Comparison of ENCODE assay signal across 12 mouse cellular contexts in the genomic region with DNA sequence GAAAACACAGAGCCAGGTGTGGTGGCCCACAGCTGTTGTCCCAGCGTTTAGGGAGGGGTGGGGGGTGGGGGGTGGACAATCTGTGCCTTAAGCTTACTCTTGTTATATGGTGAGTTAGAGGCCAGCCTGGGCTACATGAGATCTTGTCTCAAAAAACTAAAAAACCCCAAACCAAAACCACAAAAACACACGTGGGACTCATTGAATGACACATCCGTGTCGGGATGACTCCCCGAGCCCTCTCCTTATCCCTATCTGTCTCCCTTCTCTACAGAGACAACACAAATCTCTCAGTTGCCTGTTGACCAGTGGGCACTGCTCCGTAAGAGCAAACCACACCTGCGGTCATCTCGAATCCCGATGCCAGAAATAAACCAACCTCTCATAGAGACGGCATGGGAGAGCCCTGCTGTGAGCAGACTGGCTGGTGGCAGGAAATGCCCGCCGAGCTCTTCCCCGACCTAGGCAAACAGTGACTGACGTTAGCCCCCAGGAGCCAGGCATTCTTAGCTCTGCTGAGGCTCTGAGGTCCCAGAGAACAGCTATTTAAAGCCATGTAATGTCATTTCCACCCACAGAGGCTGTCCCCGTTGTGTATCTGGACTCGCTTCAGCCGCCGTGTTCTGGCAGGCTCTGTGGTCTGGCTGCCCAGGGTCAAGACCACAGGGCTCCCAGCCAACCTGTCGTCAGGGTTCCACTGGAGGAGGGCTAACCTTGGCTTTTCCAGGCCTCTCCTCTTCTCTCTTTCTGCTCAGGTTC. TPM values are rescaled to one million over a fixed set of nuclear protein-coding genes. Genes with fewer than 3 reads are reported as not detected.
DNase-seq lines count a peak whose midpoint lies in the region; ATAC-seq lines count a peak whose summit lies in the region.
"Had no signal": no experiment of that assay in that cellular context is flagged by ENCODE, and none has a peak within 500 bp of the region (broad histone marks: within the 10 kb centered on the region; RNA-seq: fewer than 3 reads in every experiment).

No protein-coding gene starts in this region.

- 68% methylated on average over 19 of the region's 19 CpGs for WGBS in midbrain, embryonic 10.5 days
- 56% methylated on average over 19 of the region's 19 CpGs for WGBS in midbrain, embryonic 16.5 days

- H3K27me3 ChIP-seq in midbrain, embryonic 10.5 days (ENCODE audit: low read depth, poor library complexity, severe bottlenecking): no peaks in the 10 kb centered on the region
- no peaks in the 10 kb centered on the region for H3K27me3 ChIP-seq in midbrain, embryonic 16.5 days (ENCODE audit: control insufficient read depth, insufficient read depth, low read depth, low read length)
- H3K27me3 ChIP-seq: limb, embryonic 13.5 days; midbrain, embryonic 12.5 days had no signal

- H3K4me1 ChIP-seq in midbrain, embryonic 10.5 days: peaks cover 42% of the 10 kb centered on the region
- no peaks in the 10 kb centered on the region for H3K4me1 ChIP-seq in midbrain, embryonic 16.5 days (ENCODE audit: control insufficient read depth, insufficient read depth, low read length)

- no peak overlapping the region for H3K4me3 ChIP-seq in midbrain, embryonic 10.5 days
- no peak overlapping the region for H3K4me3 ChIP-seq in midbrain, embryonic 16.5 days (ENCODE audit: low read depth, low read length)
- H3K4me3 ChIP-seq: limb, embryonic 13.5 days; midbrain, embryonic 12.5 days had no signal

- H3K9ac ChIP-seq in midbrain, embryonic 16.5 days (ENCODE audit: low read depth, low read length): no peak overlapping the region
- H3K9ac ChIP-seq: limb, embryonic 13.5 days; midbrain, embryonic 12.5 days had no signal

- no peak for DNase-seq in midbrain, embryonic 10.5 days (ENCODE audit: low spot score)
- DNase-seq in adrenal gland, postnatal 36 days: peak; percentile 72 to 80
- peak; percentile 60 to 73 for DNase-seq in heart, adult 18-20 months
- DNase-seq in naive thymus-derived CD4-positive, alpha-beta T cell, adult 2 months (ENCODE audit: low read depth): peak; percentile 36
- no peak for DNase-seq in B cell, adult 2 months
- no peak for DNase-seq in kidney, adult 9 months
- DNase-seq in spleen, adult 18-20 months: no peak
- DNase-seq: right cerebral cortex, postnatal 4 days had no signal

- H3K36me3 ChIP-seq in midbrain, embryonic 10.5 days: no peaks in the 10 kb centered on the region
- no peaks in the 10 kb centered on the region for H3K36me3 ChIP-seq in midbrain, embryonic 16.5 days (ENCODE audit: control insufficient read depth, insufficient read depth, low read length)
- H3K36me3 ChIP-seq: limb, embryonic 13.5 days had no signal

- ATAC-seq in midbrain, embryonic 16.5 days: no peak
- ATAC-seq: inflammation-experienced regulatory T-cells, adult 6 months had no signal

- no peaks in the 10 kb centered on the region for H3K9me3 ChIP-seq in midbrain, embryonic 10.5 days (replicated peaks)
- H3K9me3 ChIP-seq in midbrain, embryonic 16.5 days (replicated peaks; ENCODE audit: control insufficient read depth, low read length, poor library complexity, severe bottlenecking): no peaks in the 10 kb centered on the region
- H3K9me3 ChIP-seq: limb, embryonic 13.5 days; midbrain, embryonic 12.5 days had no signal

- H3K4me2 ChIP-seq in midbrain, embryonic 16.5 days (ENCODE audit: low read length): no peak overlapping the region
- H3K4me2 ChIP-seq: limb, embryonic 13.5 days; midbrain, embryonic 12.5 days had no signal

- peak overlapping the region; percentile 46 for H3K27ac ChIP-seq in midbrain, embryonic 10.5 days (replicated peaks)
- H3K27ac ChIP-seq in midbrain, embryonic 16.5 days (ENCODE audit: low read length): no peak overlapping the region
- H3K27ac ChIP-seq: limb, embryonic 13.5 days; midbrain, embryonic 12.5 days had no signal

RNA-seq across cellular contexts. Expression of a gene that starts 24.3 kb away (rescaled TPM):
- 9.5 and 10.8 TPM in 2 replicates for polyA plus RNA-seq in midbrain, embryonic 10.5 days (2016; fragmentation: Nextera tagmentation; extraction: Ambion mirVana)
- 5.4 and 5.8 TPM in 2 replicates for polyA plus RNA-seq in midbrain, embryonic 16.5 days (2015; fragmentation: Nextera tagmentation; extraction: Ambion mirVana)
- total RNA-seq in adrenal gland, postnatal 36 days (2021): 10 to 100 TPM; 14.5 to 16.0 TPM
- under 1 TPM; 0.59 to 0.62 TPM for total RNA-seq in heart, adult 18-20 months (2021)
- polyA plus RNA-seq: inflammation-experienced regulatory T-cells, adult 6 months had no signal

RNA-seq across cellular contexts. Expression of a gene that starts 37.2 kb away (rescaled TPM):
- polyA plus RNA-seq in midbrain, embryonic 10.5 days (2016; fragmentation: Nextera tagmentation; extraction: Ambion mirVana): 0.86 and 1.2 TPM in 2 replicates
- 2.0 TPM in 2 replicates for polyA plus RNA-seq in midbrain, embryonic 16.5 days (2015; fragmentation: Nextera tagmentation; extraction: Ambion mirVana)
- not detected for total RNA-seq in adrenal gland, postnatal 36 days (2021)
- under 1 TPM in 1 of 2 experiments, not detected in 1; 0.33 TPM for total RNA-seq in heart, adult 18-20 months (2021)

RNA-seq across cellular contexts. Expression of a gene that starts 59.3 kb away (rescaled TPM):
- polyA plus RNA-seq in midbrain, embryonic 10.5 days (2016; fragmentation: Nextera tagmentation; extraction: Ambion mirVana): 32.4 and 38.0 TPM in 2 replicates
- polyA plus RNA-seq in midbrain, embryonic 16.5 days (2015; fragmentation: Nextera tagmentation; extraction: Ambion mirVana): 40.4 and 42.1 TPM in 2 replicates
- 10 to 100 TPM; 36.9 to 37.1 TPM for total RNA-seq in adrenal gland, postnatal 36 days (2021)
- total RNA-seq in heart, adult 18-20 months (2021): 10 to 100 TPM; 10.7 to 13.9 TPM

Comparison
In these comparisons a context has a peak if more than half of its experiments do, and no peak if none do; other contexts are left out.
1. DNase-seq: peak in adrenal gland, postnatal 36 days (2 of 2), heart, adult 18-20 months (2 of 2) and naive thymus-derived CD4-positive, alpha-beta T cell, adult 2 months (single experiment); none in midbrain, embryonic 10.5 days (single experiment), B cell, adult 2 months (0 of 2), kidney, adult 9 months (single experiment) and spleen, adult 18-20 months (0 of 2).
2. RNA of a gene that starts 24.3 kb away (total RNA-seq): 14.5 to 16.0 TPM in adrenal gland, postnatal 36 days; 0.59 to 0.62 TPM in heart, adult 18-20 months; every median in the first group is over 4 times any median in the second.